Mouse (Mus musculus) G1E (cell line): ENCODE data around the gene Mst1.

Source experiments
- CTCF ChIP-seq: IDR thresholded peaks from 2 replicates; pipeline ENCODE4 v1.5.1; 2012; ENCODE audit warnings: low read depth, low read length, inconsistent platforms, mixed read lengths
- GATA1 ChIP-seq: IDR thresholded peaks from 2 replicates; pipeline ENCODE4 v1.6.1; 2012; ENCODE audit warnings: borderline replicate concordance, low read length, inconsistent platforms, mixed read lengths
- POLR2AphosphoS5 ChIP-seq: IDR thresholded peaks from 2 replicates; pipeline ENCODE4 v1.6.1; 2012; ENCODE audit warnings: low read depth, low read length, inconsistent platforms; ENCODE audit not compliant: insufficient replicate concordance

DNA sequence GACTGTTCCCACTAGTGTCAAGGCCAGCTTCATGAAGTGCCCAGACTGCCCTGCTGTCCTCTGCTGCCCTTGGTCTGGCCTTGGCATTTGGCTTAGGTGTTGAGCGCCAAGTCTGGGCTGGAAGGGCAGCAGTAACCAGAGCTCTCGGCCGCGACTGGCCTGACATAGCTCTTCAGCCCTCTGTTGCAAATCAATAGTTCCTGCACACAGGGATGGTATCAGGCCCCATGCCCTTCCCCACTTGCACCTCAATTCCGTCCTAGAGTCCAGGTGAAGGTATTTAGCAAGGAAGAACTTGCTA, 23.0 kb upstream of the Mst1 start:
- TF ChIP-seq CTCF (no peak), GATA1 (no peak), POLR2AphosphoS5 (no peak)
